ENCODE assay signal across 22 mouse cellular contexts in the genomic region with DNA sequence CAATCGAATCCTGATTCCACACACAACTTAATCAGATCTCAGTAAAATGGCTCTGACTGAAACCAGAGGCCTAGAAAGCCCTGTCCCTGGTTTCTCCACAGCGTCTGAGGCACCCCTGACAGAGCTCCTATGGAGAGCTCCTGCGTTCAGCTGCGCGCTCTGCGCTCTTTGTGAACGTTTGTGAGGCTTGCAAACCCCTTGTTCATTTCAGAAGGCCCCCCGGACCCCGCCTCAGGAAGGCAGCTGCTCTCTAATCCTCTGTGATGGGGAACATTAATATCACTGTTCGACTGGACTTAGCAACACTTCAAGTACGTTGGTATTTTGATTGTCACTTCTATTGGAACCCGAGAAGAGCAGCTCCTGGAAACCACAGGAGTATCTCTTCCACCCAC.
A peak's percentile ranks its signal among the peaks of the same experiment; 100 is the strongest.
DNase-seq lines count a peak whose midpoint lies in the region; ATAC-seq and TF ChIP-seq lines count a peak whose summit lies in the region.
"Had no signal": no experiment of that assay in that cellular context is flagged by ENCODE, and none has a peak within 500 bp of the region (broad histone marks: within the 10 kb centered on the region; RNA-seq: fewer than 3 reads in every experiment).

No protein-coding gene starts in this region.

- no peak for TF ChIP-seq CTCF in heart, postnatal 0 days (IDR thresholded peaks at IDR 0.05; ENCODE audit: low read depth)
- no peak for TF ChIP-seq CTCF in brain, embryonic 14.5 days (IDR thresholded peaks at IDR 0.05; ENCODE audit: borderline replicate concordance, extremely low read depth, insufficient read depth, insufficient read length)

- no peak for TF ChIP-seq POLR2A in brain, embryonic 14.5 days (IDR thresholded peaks at IDR 0.05; ENCODE audit: borderline replicate concordance, extremely low read depth, insufficient read depth, insufficient read length, poor library complexity, severe bottlenecking)

- intact Hi-C loops in heart, postnatal 36 days (cut with DNase I): no loop called here
- intact Hi-C loops in heart, postnatal 14 days (cut with DNase I): no loop called here

- no peak overlapping the region for H3K27ac ChIP-seq in heart, embryonic 10.5 days
- H3K27ac ChIP-seq in heart, postnatal 0 days (ENCODE audit: low read depth): peak overlapping the region; percentile 34; the same call in 1 of the 2 replicates
- H3K27ac ChIP-seq in midbrain, embryonic 12.5 days (replicated peaks): peak overlapping the region; percentile 60
- H3K27ac ChIP-seq in midbrain, embryonic 13.5 days: no peak overlapping the region; the same call in 1 of the 2 replicates
- no peak overlapping the region for H3K27ac ChIP-seq in hindbrain, embryonic 14.5 days
- H3K27ac ChIP-seq: forebrain, embryonic 13.5 days; gastrocnemius, adult 2 months; hindbrain, embryonic 12.5 days; intestine, embryonic 15.5 days had no signal

- peak; percentile 35 for DNase-seq in heart, embryonic 10.5 days (ENCODE audit: low spot score)
- DNase-seq in heart, postnatal 36 days: no peak
- DNase-seq in heart, postnatal 0 days (ENCODE audit: low spot score): no peak
- no peak for DNase-seq in heart, postnatal 14 days
- DNase-seq in brain, embryonic 14.5 days (ENCODE audit: low read depth): peak; percentile 43
- DNase-seq in hindbrain, embryonic 14.5 days (ENCODE audit: low spot score): no peak
- DNase-seq: adrenal gland, adult 8-10 months; adrenal gland, postnatal 25 days; cerebellum, adult 18-20 months; cerebellum, adult 9-10 months; cerebellum, postnatal 14 days; forebrain, postnatal 0 days; gastrocnemius, adult 2 months; gastrocnemius, postnatal 14 days had no signal

- no peak for ATAC-seq in heart, postnatal 0 days (ENCODE audit: insufficient read depth, low read depth)
- 0 out of 2 replicates have a peak, but pooled peaks have one; percentile 57 for ATAC-seq in midbrain, embryonic 12.5 days (ENCODE audit: low FRiP score, low read depth)
- no peak for ATAC-seq in midbrain, embryonic 13.5 days
- ATAC-seq in hindbrain, embryonic 14.5 days (ENCODE audit: low FRiP score): no peak
- ATAC-seq: activated CD4-positive, CD25-positive, alpha-beta regulatory T cell, adult 4 months; CD4-positive, CD25-positive, alpha-beta regulatory T cell, adult 4 months; forebrain, embryonic 13.5 days; forebrain, postnatal 0 days; hindbrain, embryonic 16.5 days; intestine, embryonic 15.5 days had no signal

- peaks cover 15% of the 10 kb centered on the region for H3K4me1 ChIP-seq in heart, embryonic 10.5 days
- peaks cover 8% of the 10 kb centered on the region; the same call in 1 of the 2 replicates for H3K4me1 ChIP-seq in heart, postnatal 0 days (ENCODE audit: control insufficient read depth, insufficient read depth)
- H3K4me1 ChIP-seq in midbrain, embryonic 12.5 days: peaks cover 20% of the 10 kb centered on the region
- peaks cover 19% of the 10 kb centered on the region for H3K4me1 ChIP-seq in midbrain, embryonic 13.5 days (replicated peaks)
- H3K4me1 ChIP-seq in hindbrain, embryonic 14.5 days (replicated peaks; ENCODE audit: control insufficient read depth, insufficient read depth, low read length): peaks cover 8% of the 10 kb centered on the region

- WGBS in heart, embryonic 10.5 days: 40% methylated on average over 12 of the region's 12 CpGs
- 52% methylated on average over 12 of the region's 12 CpGs for WGBS in heart, postnatal 0 days
- WGBS in midbrain, embryonic 12.5 days: 15% methylated on average over 12 of the region's 12 CpGs
- WGBS in midbrain, embryonic 13.5 days: 11% methylated on average over 12 of the region's 12 CpGs
- 30% methylated on average over 12 of the region's 12 CpGs for WGBS in hindbrain, embryonic 14.5 days

- H3K9me3 ChIP-seq in heart, embryonic 10.5 days: no peaks in the 10 kb centered on the region
- no peaks in the 10 kb centered on the region for H3K9me3 ChIP-seq in heart, postnatal 0 days (replicated peaks; ENCODE audit: control insufficient read depth, low read length)
- H3K9me3 ChIP-seq in midbrain, embryonic 12.5 days: no peaks in the 10 kb centered on the region; the same call in 1 of the 2 replicates
- H3K9me3 ChIP-seq in midbrain, embryonic 13.5 days: no peaks in the 10 kb centered on the region
- no peaks in the 10 kb centered on the region for H3K9me3 ChIP-seq in hindbrain, embryonic 14.5 days (ENCODE audit: control insufficient read depth, low read length)
- H3K9me3 ChIP-seq: forebrain, embryonic 13.5 days; hindbrain, embryonic 12.5 days; intestine, embryonic 15.5 days had no signal

- H3K36me3 ChIP-seq in heart, embryonic 10.5 days: no peaks in the 10 kb centered on the region
- H3K36me3 ChIP-seq in heart, postnatal 0 days (replicated peaks; ENCODE audit: control insufficient read depth, insufficient read depth, low read length): no peaks in the 10 kb centered on the region
- H3K36me3 ChIP-seq in midbrain, embryonic 12.5 days: no peaks in the 10 kb centered on the region
- no peaks in the 10 kb centered on the region for H3K36me3 ChIP-seq in midbrain, embryonic 13.5 days
- H3K36me3 ChIP-seq in hindbrain, embryonic 14.5 days (replicated peaks; ENCODE audit: control insufficient read depth, insufficient read depth): no peaks in the 10 kb centered on the region
- H3K36me3 ChIP-seq: hindbrain, embryonic 12.5 days; intestine, embryonic 15.5 days had no signal

- no peak overlapping the region for H3K4me3 ChIP-seq in heart, embryonic 10.5 days
- no peak overlapping the region for H3K4me3 ChIP-seq in heart, postnatal 0 days (ENCODE audit: low read depth, low read length)
- H3K4me3 ChIP-seq in midbrain, embryonic 12.5 days: no peak overlapping the region
- H3K4me3 ChIP-seq in midbrain, embryonic 13.5 days (replicated peaks): no peak overlapping the region
- H3K4me3 ChIP-seq in hindbrain, embryonic 14.5 days (replicated peaks; ENCODE audit: low read length): no peak overlapping the region
- H3K4me3 ChIP-seq: forebrain, embryonic 13.5 days; hindbrain, embryonic 12.5 days; intestine, embryonic 15.5 days had no signal

- no peak for TF ChIP-seq EP300 in heart, postnatal 0 days (IDR thresholded peaks at IDR 0.05; ENCODE audit: low read depth)

- no peak overlapping the region for H3K4me2 ChIP-seq in heart, postnatal 0 days (ENCODE audit: low read depth, low read length)
- H3K4me2 ChIP-seq in midbrain, embryonic 12.5 days (replicated peaks): 0 out of 2 replicates have a peak overlapping the region, but pooled peaks have one; percentile 45
- no peak overlapping the region for H3K4me2 ChIP-seq in midbrain, embryonic 13.5 days (replicated peaks)
- no peak overlapping the region for H3K4me2 ChIP-seq in hindbrain, embryonic 14.5 days (replicated peaks)
- H3K4me2 ChIP-seq: intestine, embryonic 15.5 days had no signal

- H3K27me3 ChIP-seq in heart, embryonic 10.5 days (ENCODE audit: insufficient read depth, poor library complexity, severe bottlenecking): peaks cover 69% of the 10 kb centered on the region
- 0 out of 2 replicates have a peak, but pooled peaks cover 7% of the 10 kb centered on the region for H3K27me3 ChIP-seq in heart, postnatal 0 days (ENCODE audit: control insufficient read depth, insufficient read depth, low read length)
- H3K27me3 ChIP-seq in midbrain, embryonic 12.5 days: peaks cover 70% of the 10 kb centered on the region
- peaks cover 45% of the 10 kb centered on the region for H3K27me3 ChIP-seq in midbrain, embryonic 13.5 days
- H3K27me3 ChIP-seq in hindbrain, embryonic 14.5 days (ENCODE audit: control insufficient read depth, insufficient read depth, low read length): peaks cover 45% of the 10 kb centered on the region

- H3K9ac ChIP-seq in heart, postnatal 0 days (replicated peaks; ENCODE audit: low read depth, low read length): no peak overlapping the region
- H3K9ac ChIP-seq in midbrain, embryonic 12.5 days (replicated peaks): no peak overlapping the region; the same call in 1 of the 2 replicates
- H3K9ac ChIP-seq in midbrain, embryonic 13.5 days (replicated peaks): no peak overlapping the region
- H3K9ac ChIP-seq in hindbrain, embryonic 14.5 days: no peak overlapping the region
- H3K9ac ChIP-seq: forebrain, embryonic 13.5 days; forebrain, postnatal 0 days; hindbrain, embryonic 12.5 days; intestine, embryonic 15.5 days had no signal

Comparison
In these comparisons a context has a peak if more than half of its experiments do, and no peak if none do; other contexts are left out.
1. DNase-seq: peak in heart, embryonic 10.5 days (single experiment) and brain, embryonic 14.5 days (single experiment); none in heart, postnatal 36 days (0 of 2), heart, postnatal 0 days (single experiment), heart, postnatal 14 days (0 of 2) and hindbrain, embryonic 14.5 days (single experiment).
2. H3K27ac ChIP-seq: peak in heart, postnatal 0 days (single experiment) and midbrain, embryonic 12.5 days (single experiment); none in heart, embryonic 10.5 days (single experiment), midbrain, embryonic 13.5 days (single experiment) and hindbrain, embryonic 14.5 days (single experiment).